Mouse (Mus musculus) ovary, adult 18-20 months (tissue): ENCODE measurements around the gene N4bp1.

Experiments used
- DNase-seq: peaks from one replicate; pipeline ENCODE4 v3.0.0; 2022; ENCODE audit warnings: low spot score, mixed read lengths

The N4bp1 gene

GRCm38 (mm10) chr8:86854686-86855085 is 30.4 kb downstream of the N4bp1 start:
- DNase-seq, result no peak

- no peak for DNase-seq
Observed at GRCm38 (mm10) chr8:86853989-86854373, 31.1 kb downstream of the N4bp1 start.

- DNase-seq, result no peak
Observed at GRCm38 (mm10) chr8:86853266-86853988, 31.6 kb downstream of the N4bp1 start.

- no peak for DNase-seq
Observed at GRCm38 (mm10) chr8:86852491-86852890, 32.6 kb downstream of the N4bp1 start.

- DNase-seq, result no peak
Observed at GRCm38 (mm10) chr8:86848876-86849275, 36.2 kb downstream of the N4bp1 start.

- no peak for DNase-seq
Observed at GRCm38 (mm10) chr8:86848401-86848800, 36.7 kb downstream of the N4bp1 start.

GRCm38 (mm10) chr8:86847091-86847490 is 38.0 kb downstream of the N4bp1 start:
- DNase-seq, result no peak

GRCm38 (mm10) chr8:86845875-86846274 is 39.2 kb downstream of the N4bp1 start:
- DNase-seq, result no peak

GRCm38 (mm10) chr8:86844856-86845255 is 40.2 kb downstream of the N4bp1 start:
- no peak for DNase-seq

- DNase-seq, result no peak
Observed at GRCm38 (mm10) chr8:86843896-86844295, 41.2 kb downstream of the N4bp1 start.

GRCm38 (mm10) chr8:86841556-86842309 is 43.3 kb downstream of the N4bp1 start:
- DNase-seq, result no peak

GRCm38 (mm10) chr8:86840120-86840693 is 44.9 kb downstream of the N4bp1 start:
- DNase-seq, result no peak

- no peak for DNase-seq
Observed at GRCm38 (mm10) chr8:86838707-86839438, 46.2 kb downstream of the N4bp1 start.

GRCm38 (mm10) chr8:86837234-86837633 is 47.8 kb downstream of the N4bp1 start:
- no peak for DNase-seq

GRCm38 (mm10) chr8:86835881-86836280 is 49.2 kb downstream of the N4bp1 start:
- no peak for DNase-seq

GRCm38 (mm10) chr8:86834496-86835260 is 50.4 kb downstream of the N4bp1 start:
- no peak for DNase-seq

GRCm38 (mm10) chr8:86833937-86834336 is 51.1 kb downstream of the N4bp1 start:
- DNase-seq, result no peak

GRCm38 (mm10) chr8:86828925-86829324 is 56.1 kb downstream of the N4bp1 start:
- no peak for DNase-seq

- no peak for DNase-seq
Observed at GRCm38 (mm10) chr8:86827199-86827598, 57.9 kb downstream of the N4bp1 start.

GRCm38 (mm10) chr8:86826538-86826937 is 58.5 kb downstream of the N4bp1 start:
- DNase-seq, result no peak

GRCm38 (mm10) chr8:86825674-86826448 is 59.2 kb downstream of the N4bp1 start:
- no peak for DNase-seq
